Mouse (Mus musculus) heart, adult 2 months (tissue): ENCODE data around the gene Hsdl2. TPM values are rescaled to one million over a fixed set of nuclear protein-coding genes. Genes with fewer than 3 reads are reported as not detected.
A peak's percentile ranks its signal among the peaks of the same experiment; 100 is the strongest.

Experiments
- DNase-seq, 2 experiments: peaks; one replicate each; pipeline ENCODE4 v3.0.0; 2021
- H3K27ac ChIP-seq: fragments of 200-600 bp; 2 replicates; pipeline ENCODE4 v1.8.1; 2022
- H3K27me3 ChIP-seq: fragments of 200-500 bp; 2 replicates; pipeline ENCODE4 v1.6.1; 2012; ENCODE audit warnings: mild to moderate bottlenecking, low read length, inconsistent platforms, mixed read lengths; ENCODE audit not compliant: control insufficient read depth, insufficient read depth
- H3K36me3 ChIP-seq: fragments of 200-500 bp; 2 replicates; pipeline ENCODE4 v1.6.1; 2012; ENCODE audit warnings: low read length, inconsistent platforms; ENCODE audit not compliant: control insufficient read depth, insufficient read depth
- H3K4me1 ChIP-seq: fragments of 200-500 bp; 2 replicates; pipeline ENCODE4 v1.6.1; 2011; ENCODE audit warnings: low read length; ENCODE audit not compliant: control insufficient read depth, insufficient read depth
- H3K4me3 ChIP-seq: fragments of 200-600 bp; 2 replicates; pipeline ENCODE4 v1.8.1; 2022
- H3K79me2 ChIP-seq: fragments of 200-500 bp; replicated peaks from 2 replicates; pipeline ENCODE4 v1.6.1; 2012; ENCODE audit warnings: mild to moderate bottlenecking, inconsistent platforms, low read length, moderate library complexity, mixed read lengths; ENCODE audit not compliant: control insufficient read depth, insufficient read depth
- H3K9ac ChIP-seq: fragments of 200-500 bp; 2 replicates; pipeline ENCODE4 v1.6.1; 2012; ENCODE audit warnings: low read depth, mild to moderate bottlenecking, control low read depth, inconsistent platforms, low read length, mixed read lengths
- CTCF ChIP-seq: fragments of 200-600 bp; IDR thresholded peaks from 2 replicates; pipeline ENCODE4 v1.8.1; 2022; ENCODE audit warnings: antibody characterized with exemption, mild to moderate bottlenecking, moderate library complexity
- EP300 ChIP-seq: fragments of 200-500 bp; IDR thresholded peaks from 2 replicates; pipeline ENCODE4 v1.6.1; 2011; ENCODE audit warnings: low read depth, low read length, control low read depth; ENCODE audit not compliant: insufficient read depth
- POLR2A ChIP-seq: fragments of 200-500 bp; IDR thresholded peaks from 2 replicates; pipeline ENCODE4 v1.6.1; 2011; ENCODE audit warnings: mild to moderate bottlenecking, low read depth, low read length, control low read depth; ENCODE audit not compliant: insufficient read depth
- WGBS: fragments of 180-500 bp; shearing (Covaris S2); methylation state at CpG from one replicate; pipeline ENCODE4 v1.1.7; 2018; 5-methylcytosine and 5-hydroxymethylcytosine counted together
- intact Hi-C: fragments of 180-260 bp; cut with DNase I; formaldehyde crosslinking; loops from one replicate; pipeline ENCODE4 v1.15.1; 2025
- long read RNA-seq: library from polyadenylated mRNA; stranded (forward); transcript quantifications from one replicate; pipeline ENCODE4 v2.0.0, GENCODE M21; 2021
- polyA plus RNA-seq: library from polyadenylated mRNA; depleted of rRNA; stranded (reverse); fragments of >200 nt; gene quantifications from 2 replicates; pipeline ENCODE4 v1.2.3, GENCODE M21; 2012; rRNA removed
- total RNA-seq, 2 experiments: library from RNA; stranded (reverse); gene quantifications; 2 replicates each; pipeline ENCODE4 v1.2.3; 2021

Hsdl2 gene
- total RNA-seq (100 to 1,000 TPM; 211 to 225 TPM), polyA plus RNA-seq (84.0 and 186 TPM in 2 replicates)
- long read RNA-seq, transcript Hsdl2-201 (11 exons, 2,611 nt): major isoform, 158 of 186 reads
- long read RNA-seq, partial matches to known transcripts: 14 of 186 reads
- long read RNA-seq, other reads (novel, unspliced or antisense): 11 of 186 reads

- TF ChIP-seq EP300 (no peak), POLR2A (peak; percentile 93)
- WGBS: under 1% methylated on average over 61 of the region's 61 CpGs
- Histone ChIP-seq H3K4me1 (no peaks in the 10 kb centered on the region; the same call in 1 of the 2 replicates), H3K4me3 (peak within 1 kb of the TSS; percentile 83), H3K27ac (peak within 1 kb of the TSS; percentile 90), H3K36me3 (peaks cover 8% of the 10 kb centered on the region), H3K27me3 (no peaks in the 10 kb centered on the region), H3K9ac (peak within 1 kb of the TSS; percentile 78), H3K79me2 (no peaks in the 10 kb centered on the region)
- DNase-seq: peak; percentile 96 to 98
- intact Hi-C loops: loop anchor here (2.0 kb wide), 1 partner anchor 33 kb away; the partner anchor contains the start of gene Ptbp3
Observed at GRCm38 (mm10) chr4:59581314-59582185, at the start of gene Hsdl2. TSS of gene Hsdl2 (plus strand) at chr4:59581563.

DNA sequence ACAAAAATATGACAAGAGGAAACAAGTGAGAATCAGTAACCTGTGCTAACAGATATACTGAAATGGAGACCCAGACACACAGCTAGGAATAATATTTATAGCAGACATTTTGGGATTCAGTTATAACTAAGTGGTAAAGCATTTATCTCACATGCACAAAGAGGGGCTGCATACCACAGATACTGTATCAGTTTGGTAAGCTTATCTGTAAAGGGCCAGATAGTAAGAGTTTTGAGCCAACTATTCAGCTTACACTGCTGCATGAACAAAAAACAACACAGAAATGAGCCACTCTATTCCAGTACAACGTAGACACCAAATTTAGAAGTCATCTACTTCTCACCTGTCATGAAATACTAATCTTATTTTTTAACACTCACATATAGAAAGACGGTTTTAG, 48.1 kb upstream of the Hsdl2 start:
- peaks cover 3% of the 10 kb centered on the region; the same call in 1 of the 2 replicates for H3K79me2 ChIP-seq
- H3K4me1 ChIP-seq: peaks cover 3% of the 10 kb centered on the region; the same call in 1 of the 2 replicates
- no peak overlapping the region for H3K4me3 ChIP-seq
- H3K27me3 ChIP-seq: no peaks in the 10 kb centered on the region
- DNase-seq: no peak
- H3K9ac ChIP-seq: no peak overlapping the region
- intact Hi-C loops: no loop called here
- 17% methylated on average over 2 of the region's 2 CpGs for WGBS
- TF ChIP-seq POLR2A: no peak
- no peak for TF ChIP-seq CTCF
- TF ChIP-seq EP300: no peak
- H3K36me3 ChIP-seq: peaks cover 7% of the 10 kb centered on the region
- H3K27ac ChIP-seq: no peak overlapping the region

DNA sequence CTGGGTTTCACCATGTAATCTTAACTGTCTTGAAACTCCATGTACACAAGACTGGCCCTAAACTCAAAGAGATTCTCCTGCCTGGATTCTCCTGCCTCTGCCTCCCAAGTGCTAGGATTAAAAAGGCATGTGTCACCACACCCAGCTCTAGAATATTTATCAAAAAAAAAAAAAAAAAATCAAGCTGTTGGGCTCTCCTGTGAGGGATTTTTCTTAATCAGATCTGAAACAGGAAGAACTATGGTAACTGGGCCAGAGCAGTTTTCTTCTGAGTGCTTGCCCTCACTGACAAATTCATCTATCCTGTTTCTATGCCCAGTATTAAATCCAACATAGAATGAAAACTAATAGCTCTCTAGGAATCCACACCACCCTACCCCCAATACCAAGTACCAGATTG, 45.7 kb upstream of the Hsdl2 start:
- Histone ChIP-seq H3K27ac (no peak overlapping the region), H3K9ac (no peak overlapping the region), H3K36me3 (peaks cover 8% of the 10 kb centered on the region), H3K4me3 (no peak overlapping the region), H3K79me2 (no peaks in the 10 kb centered on the region), H3K4me1 (peaks cover 3% of the 10 kb centered on the region; the same call in 1 of the 2 replicates), H3K27me3 (no peaks in the 10 kb centered on the region)
- no peak for DNase-seq
- TF ChIP-seq POLR2A (no peak), EP300 (no peak), CTCF (no peak)
- intact Hi-C loops: no loop called here

- no peak overlapping the region for H3K4me3 ChIP-seq
- DNase-seq: no peak
- H3K4me1 ChIP-seq: peaks cover 2% of the 10 kb centered on the region; the same call in 1 of the 2 replicates
- no peak overlapping the region for H3K27ac ChIP-seq
- intact Hi-C loops: no loop called here
- 84% methylated on average over 1 of the region's 1 CpGs for WGBS
- no peaks in the 10 kb centered on the region for H3K79me2 ChIP-seq
- H3K9ac ChIP-seq: no peak overlapping the region
- peaks cover 8% of the 10 kb centered on the region for H3K36me3 ChIP-seq
- TF ChIP-seq EP300: no peak
- no peak for TF ChIP-seq POLR2A
- TF ChIP-seq CTCF: no peak
- no peaks in the 10 kb centered on the region for H3K27me3 ChIP-seq
Observed at GRCm38 (mm10) chr4:59536281-59536680, 45.1 kb upstream of the Hsdl2 start.

GRCm38 (mm10) chr4:59543006-59543405, 38.4 kb upstream of the Hsdl2 start:
- no peak for DNase-seq
- TF ChIP-seq POLR2A (no peak), CTCF (peak; percentile 38; the same call in 1 of the 2 replicates)
- peaks cover 5% of the 10 kb centered on the region for H3K4me1 ChIP-seq
- no peaks in the 10 kb centered on the region for H3K27me3 ChIP-seq
- no peak overlapping the region for H3K27ac ChIP-seq
- no peak overlapping the region for H3K9ac ChIP-seq
- no peak overlapping the region for H3K4me3 ChIP-seq
- no peaks in the 10 kb centered on the region; the same call in 1 of the 2 replicates for H3K79me2 ChIP-seq
- intact Hi-C loops: loop anchor here (10.0 kb wide), 1 partner anchor 538 kb away; the partner anchor contains the start of gene Gm20503
- H3K36me3 ChIP-seq: peaks cover 17% of the 10 kb centered on the region

GRCm38 (mm10) chr4:59544654-59545053, 36.7 kb upstream of the Hsdl2 start:
- 37% methylated on average over 2 of the region's 2 CpGs for WGBS
- peaks cover 13% of the 10 kb centered on the region for H3K36me3 ChIP-seq
- H3K9ac ChIP-seq: no peak overlapping the region
- no peaks in the 10 kb centered on the region for H3K27me3 ChIP-seq
- TF ChIP-seq CTCF: no peak
- no peak for TF ChIP-seq EP300
- TF ChIP-seq POLR2A: no peak
- intact Hi-C loops: loop anchor here (10.0 kb wide), 1 partner anchor 540 kb away; the partner anchor contains the start of gene Gm20503
- no peak for DNase-seq
- H3K4me1 ChIP-seq: peaks cover 5% of the 10 kb centered on the region
- H3K4me3 ChIP-seq: no peak overlapping the region
- no peak overlapping the region for H3K27ac ChIP-seq
- no peaks in the 10 kb centered on the region; the same call in 1 of the 2 replicates for H3K79me2 ChIP-seq
